9 mouse cellular contexts compared by ENCODE assay signal in the genomic region with DNA sequence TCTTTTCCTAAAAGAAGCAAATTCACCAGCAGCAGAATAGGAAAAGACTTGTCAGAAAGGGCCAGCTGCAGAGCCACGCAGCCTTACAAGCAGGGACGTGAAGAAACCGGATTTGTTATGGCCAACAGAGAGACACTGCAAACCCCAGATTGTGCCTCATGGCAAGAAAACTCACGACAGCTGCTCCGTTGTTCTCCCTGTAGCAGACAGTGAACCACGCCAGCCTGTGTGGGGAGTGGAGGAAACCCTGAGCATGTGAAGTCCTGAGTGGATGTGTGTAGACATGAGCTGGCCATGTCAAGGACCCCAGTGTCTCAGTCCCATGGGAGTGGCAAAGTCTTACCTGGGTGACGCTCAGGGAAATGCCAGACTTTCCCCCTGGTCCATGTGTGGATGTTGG. TPM values are rescaled to one million over a fixed set of nuclear protein-coding genes. Genes with fewer than 3 reads are reported as not detected.
DNase-seq lines count a peak whose midpoint lies in the region; ATAC-seq and TF ChIP-seq lines count a peak whose summit lies in the region.
"Had no signal": no experiment of that assay in that cellular context is flagged by ENCODE, and none has a peak within 500 bp of the region (broad histone marks: within the 10 kb centered on the region; RNA-seq: fewer than 3 reads in every experiment).

No protein-coding gene starts in this region.

- no peak overlapping the region for H3K4me2 ChIP-seq in forebrain, embryonic 13.5 days
- H3K4me2 ChIP-seq in myocyte (ENCODE audit: low read depth) = peak overlapping the region; percentile 9

- no peaks in the 10 kb centered on the region for H3K9me3 ChIP-seq in forebrain, embryonic 13.5 days (replicated peaks)

- TF ChIP-seq POLR2A in myocyte (IDR thresholded peaks at IDR 0.05; ENCODE audit: insufficient read length, low read depth) = no peak

- H3K27me3 ChIP-seq in forebrain, embryonic 13.5 days = no peaks in the 10 kb centered on the region
- no peaks in the 10 kb centered on the region for H3K27me3 ChIP-seq in myocyte (ENCODE audit: control insufficient read depth, insufficient read depth, insufficient read length)

- peak; percentile 48 for ATAC-seq in forebrain, embryonic 13.5 days
- ATAC-seq: inflammation-experienced regulatory T-cells, adult 6 months had no signal

- WGBS in forebrain, embryonic 13.5 days = 47% methylated on average over 7 of the region's 7 CpGs

- H3K27ac ChIP-seq in forebrain, embryonic 13.5 days = peak overlapping the region; percentile 100

- DNase-seq in gastrocnemius, postnatal 14 days = peak; percentile 43
- DNase-seq in gastrocnemius, postnatal 10 days = no peak
- peak; percentile 69 to 71 for DNase-seq in layer of hippocampus, postnatal 10 days (ENCODE audit: low spot score in 2 of 2)
- no peak for DNase-seq in urinary bladder, postnatal 14 days (ENCODE audit: low spot score)
- no peak for DNase-seq in lung, postnatal 4 days
- no peak for DNase-seq in spleen, postnatal 10 days (ENCODE audit: low spot score in 2 of 2)

- H3ac ChIP-seq in myocyte (ENCODE audit: control insufficient read depth, insufficient read length) = no peak overlapping the region

- no peaks in the 10 kb centered on the region for H3K79me2 ChIP-seq in myocyte (ENCODE audit: control insufficient read depth, insufficient read depth)

- H3K4me1 ChIP-seq in forebrain, embryonic 13.5 days = peaks cover 48% of the 10 kb centered on the region

- H3K4me3 ChIP-seq in forebrain, embryonic 13.5 days = no peak overlapping the region
- H3K4me3 ChIP-seq in myocyte = no peak overlapping the region

- no peaks in the 10 kb centered on the region for H3K36me3 ChIP-seq in forebrain, embryonic 13.5 days (ENCODE audit: poor library complexity, severe bottlenecking)
- no peaks in the 10 kb centered on the region for H3K36me3 ChIP-seq in myocyte (ENCODE audit: control insufficient read depth, insufficient read depth)

- intact Hi-C loops in gastrocnemius, postnatal 14 days (cut with DNase I; ENCODE audit: low total_unique reads) = no loop called here

- no peak overlapping the region for H3K9ac ChIP-seq in forebrain, embryonic 13.5 days

TF ChIP-seq in myocyte, 11 proteins besides CTCF, POLR2A, EP300 and RAD21:
- TF ChIP-seq MYOG (IDR thresholded peaks at IDR 0.05; ENCODE audit: control insufficient read depth in 1 of 3, insufficient read depth in 1 of 3, insufficient read length in 2 of 3, low read depth in 2 of 3) (peak; percentile 33 to 85 (median 40)), MAX (IDR thresholded peaks at IDR 0.05; ENCODE audit: low read depth) (no peak), MYOD1 (IDR thresholded peaks at IDR 0.05; ENCODE audit: control insufficient read depth in 1 of 3, insufficient read length in 2 of 3, low read depth in 2 of 3) (peak; percentile 18 to 85 (median 82))

RNA-seq across cellular contexts. Expression of a gene that starts 6.3 kb away (rescaled TPM):
- total RNA-seq in gastrocnemius, postnatal 14 days (2021) = 1 to 10 TPM; 5.8 to 7.5 TPM
- 10 to 100 TPM; 17.1 to 20.5 TPM for total RNA-seq in gastrocnemius, postnatal 10 days (2021)
- polyA plus RNA-seq in forebrain, embryonic 13.5 days (2015; fragmentation: Nextera tagmentation; extraction: Ambion mirVana) = 559 and 618 TPM in 2 replicates
- total RNA-seq in layer of hippocampus, postnatal 10 days (2021) = 1,000 to 10,000 TPM; 1,434 to 1,803 TPM
- 438 TPM for polyA plus RNA-seq in myocyte (2012; fragmentation: generic; extraction: Trizol)

RNA-seq across cellular contexts. Expression of a gene that starts 26.2 kb away (rescaled TPM):
- 10 to 100 TPM; 26.0 to 26.9 TPM for total RNA-seq in gastrocnemius, postnatal 14 days (2021)
- total RNA-seq in gastrocnemius, postnatal 10 days (2021) = 10 to 100 TPM; 32.2 to 33.2 TPM
- polyA plus RNA-seq in forebrain, embryonic 13.5 days (2015; fragmentation: Nextera tagmentation; extraction: Ambion mirVana) = 121 and 128 TPM in 2 replicates
- total RNA-seq in layer of hippocampus, postnatal 10 days (2021) = 10 to 100 TPM; 28.9 to 34.7 TPM
- polyA plus RNA-seq in myocyte (2012; fragmentation: generic; extraction: Trizol) = 176 TPM

RNA-seq across cellular contexts. Expression of a gene that starts 58.8 kb away (rescaled TPM):
- total RNA-seq in gastrocnemius, postnatal 14 days (2021) = 10 to 100 TPM; 19.3 to 24.4 TPM
- 10 to 100 TPM; 44.4 to 49.4 TPM for total RNA-seq in gastrocnemius, postnatal 10 days (2021)
- polyA plus RNA-seq in forebrain, embryonic 13.5 days (2015; fragmentation: Nextera tagmentation; extraction: Ambion mirVana) = 761 and 874 TPM in 2 replicates
- 1,000 to 10,000 TPM; 2,376 to 2,620 TPM for total RNA-seq in layer of hippocampus, postnatal 10 days (2021)
- polyA plus RNA-seq in myocyte (2012; fragmentation: generic; extraction: Trizol) = 550 TPM

Comparison
In these comparisons a context has a peak if more than half of its experiments do, and no peak if none do; other contexts are left out.
1. DNase-seq: peak in gastrocnemius, postnatal 14 days (single experiment) and layer of hippocampus, postnatal 10 days (2 of 2); none in gastrocnemius, postnatal 10 days (single experiment), urinary bladder, postnatal 14 days (single experiment), lung, postnatal 4 days (0 of 2) and spleen, postnatal 10 days (0 of 2).
2. RNA of a gene that starts 6.3 kb away (total RNA-seq): 1,434 to 1,803 TPM in layer of hippocampus, postnatal 10 days; 17.1 to 20.5 TPM in gastrocnemius, postnatal 10 days and 5.8 to 7.5 TPM in gastrocnemius, postnatal 14 days; every median in the first group is over 10 times any median in the second.
3. RNA of a gene that starts 58.8 kb away (total RNA-seq): 2,376 to 2,620 TPM in layer of hippocampus, postnatal 10 days; 44.4 to 49.4 TPM in gastrocnemius, postnatal 10 days and 19.3 to 24.4 TPM in gastrocnemius, postnatal 14 days; every median in the first group is over 10 times any median in the second.